Mouse (Mus musculus) A20 (cell line): ENCODE data around the gene Prss33.

Experiments
- DNase-seq: peaks from one replicate; pipeline ENCODE4 v3.0.0-alpha.2; 2011; ENCODE audit warnings: low read depth, low spot score

Prss33 gene

GRCm38 (mm10) chr17:23786510-23786931, 49.3 kb downstream of the Prss33 start:
- no peak for DNase-seq

DNA sequence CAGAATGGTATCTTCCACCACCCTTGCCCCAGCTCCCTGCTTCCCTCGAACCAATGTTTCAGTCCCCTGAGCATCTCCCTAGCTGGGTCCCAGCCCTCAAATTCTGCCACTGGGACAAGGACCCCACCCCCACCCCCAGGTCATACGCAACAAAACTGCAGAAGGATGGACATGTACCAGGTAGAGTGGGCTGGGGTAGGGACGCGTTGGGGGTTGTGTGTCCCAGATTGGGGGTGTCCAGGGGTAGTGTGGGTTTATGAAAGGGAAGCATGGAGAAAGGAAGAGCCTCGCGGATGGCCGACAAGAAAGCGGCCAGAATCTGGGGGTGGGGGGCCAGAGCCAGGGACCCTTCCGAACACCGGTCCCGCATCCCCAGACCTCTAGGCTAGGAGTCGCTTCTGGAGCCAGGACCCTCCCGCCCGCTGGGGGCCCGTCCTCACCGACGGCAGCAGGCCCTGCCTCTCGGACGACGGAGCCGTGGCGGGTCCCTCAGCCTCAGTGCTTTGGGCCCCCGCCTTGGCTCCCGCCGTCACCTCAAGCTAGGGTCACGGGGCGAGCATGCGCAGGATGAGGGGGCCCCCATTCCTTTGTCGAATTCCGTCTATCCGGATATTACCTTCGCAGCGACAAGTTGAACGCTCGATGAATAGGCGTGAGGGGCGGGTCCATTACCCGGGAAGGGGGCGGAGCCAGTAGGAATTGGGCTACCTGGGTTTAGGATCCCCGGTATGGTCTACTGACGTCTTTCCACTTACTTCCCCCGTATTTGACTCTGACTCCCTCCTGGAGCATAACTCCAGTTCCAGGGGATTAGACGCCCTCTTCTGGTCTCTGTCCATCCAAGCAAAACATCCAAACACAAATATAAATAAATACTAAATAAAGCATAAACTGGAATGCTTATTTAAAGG, 50.0 kb downstream of the Prss33 start, which contains the start of gene Flywch2:
Flywch2 (minus strand) TSS at position 521 of the 911 bp plus-strand sequence.
- no peak for DNase-seq

GRCm38 (mm10) chr17:23783352-23783751, 52.5 kb downstream of the Prss33 start:
- DNase-seq = no peak
